Mouse (Mus musculus) frontal cortex, postnatal 36 days (tissue): ENCODE measurements around the gene Nos1ap.

Source experiments
- DNase-seq, 2 experiments: peaks; one replicate each; pipeline ENCODE4 v3.0.0; 2022; ENCODE audit warnings: low spot score in 2 of 2

Nos1ap gene

GRCm38 (mm10) chr1:170419961-170420360 is 169.7 kb downstream of the Nos1ap start:
- DNase-seq = no peak

- DNase-seq = no peak
Measured at GRCm38 (mm10) chr1:170418131-170418530, 171.5 kb downstream of the Nos1ap start.

DNA sequence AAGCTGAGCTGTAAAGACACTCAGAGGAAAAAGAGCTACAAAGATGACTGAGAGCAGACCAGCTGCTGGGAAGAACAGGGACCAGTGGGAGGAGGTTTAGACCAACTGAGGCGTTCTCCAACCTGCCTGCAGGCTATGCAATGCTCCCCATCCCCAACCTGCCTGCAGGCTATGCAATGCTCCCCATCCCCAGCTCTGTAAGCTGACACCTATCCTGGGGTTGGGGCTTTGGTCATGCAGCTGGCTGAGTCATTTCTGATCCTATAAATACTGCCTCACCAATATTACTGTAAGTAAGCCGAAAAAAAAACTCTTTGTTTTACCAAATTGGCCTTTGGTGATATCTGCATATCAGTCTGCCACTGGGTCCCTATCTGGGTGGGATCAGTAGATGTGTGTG is 172.7 kb downstream of the Nos1ap start:
- DNase-seq = no peak

- no peak for DNase-seq
Measured at GRCm38 (mm10) chr1:170416206-170416605, 173.5 kb downstream of the Nos1ap start.

DNA sequence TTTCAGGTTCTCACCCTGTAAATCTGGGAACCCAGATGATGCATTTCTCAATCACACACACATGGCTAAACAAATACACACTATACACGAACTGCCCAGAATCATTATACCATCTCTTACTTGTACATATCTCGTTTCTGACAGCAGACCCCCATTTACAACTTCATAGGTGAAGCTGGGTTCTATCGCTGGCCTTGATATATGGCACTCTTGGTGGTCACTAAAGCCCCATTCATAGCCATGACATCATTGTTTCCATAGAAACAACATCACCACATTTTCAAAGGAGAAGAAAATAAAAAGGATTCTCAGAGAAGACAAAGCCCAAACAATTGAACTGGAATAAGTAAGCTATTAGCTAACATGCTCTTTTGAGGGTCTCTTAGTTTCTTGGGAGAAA is 174.3 kb downstream of the Nos1ap start:
- no peak for DNase-seq

DNA sequence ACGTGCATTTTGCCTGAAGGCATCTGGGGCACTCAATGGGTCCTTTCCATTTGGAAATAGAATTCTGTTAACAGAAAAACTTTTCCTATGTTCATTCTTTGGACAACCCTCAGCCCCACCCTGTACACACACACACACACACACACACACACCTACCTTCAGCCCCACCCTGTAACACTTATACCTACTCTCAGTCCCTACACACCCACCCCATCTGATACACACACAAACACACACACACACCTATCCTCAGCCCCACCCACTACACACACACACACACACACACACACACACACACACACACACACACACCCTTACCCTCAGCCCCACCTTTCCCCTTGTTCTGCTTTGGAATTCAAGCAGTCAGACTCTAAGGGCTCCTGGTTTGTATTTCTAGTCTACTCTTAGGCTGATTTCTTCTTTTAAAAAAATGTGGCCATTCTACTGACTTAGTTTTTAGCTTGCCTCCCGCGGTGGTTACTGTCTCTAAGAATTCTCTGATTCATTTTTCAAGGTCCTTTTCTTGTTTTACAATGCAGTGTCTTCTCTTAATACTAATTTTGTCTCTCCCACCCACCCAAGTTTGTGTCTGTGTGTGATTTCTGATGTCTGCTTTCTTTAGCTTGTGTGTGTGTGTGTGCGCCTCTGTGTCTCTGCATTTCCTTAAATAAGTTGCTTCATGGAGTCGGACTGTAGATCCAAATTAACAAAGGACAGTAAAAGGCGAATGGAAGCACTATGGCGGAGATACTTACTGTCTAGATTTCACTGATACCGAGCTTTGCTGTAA is 179.1 kb downstream of the Nos1ap start:
- DNase-seq = no peak

GRCm38 (mm10) chr1:170409091-170409490 is 180.6 kb downstream of the Nos1ap start:
- peak in 1 of 2 experiments; percentile 53 for DNase-seq

- DNase-seq = no peak
Measured at GRCm38 (mm10) chr1:170406921-170407320, 182.7 kb downstream of the Nos1ap start.

DNA sequence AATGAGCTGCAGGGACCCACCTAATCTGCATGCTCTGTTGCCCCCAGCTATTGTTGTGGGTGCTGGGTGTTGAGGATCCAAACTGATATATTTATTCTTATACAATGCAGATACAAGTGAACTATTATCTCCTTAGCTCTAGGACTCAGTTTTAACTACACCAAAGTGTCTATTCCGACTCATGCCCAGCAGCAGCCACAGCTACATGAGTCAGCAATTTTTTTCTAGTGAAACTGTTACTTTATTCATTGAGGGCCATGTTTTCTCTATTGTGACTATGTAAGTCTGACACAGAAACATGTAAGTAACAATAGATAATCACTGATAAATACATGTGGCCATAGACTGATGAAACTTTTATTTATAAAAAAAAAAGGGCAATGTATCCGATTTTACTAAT is 184.5 kb downstream of the Nos1ap start:
- DNase-seq = no peak

DNA sequence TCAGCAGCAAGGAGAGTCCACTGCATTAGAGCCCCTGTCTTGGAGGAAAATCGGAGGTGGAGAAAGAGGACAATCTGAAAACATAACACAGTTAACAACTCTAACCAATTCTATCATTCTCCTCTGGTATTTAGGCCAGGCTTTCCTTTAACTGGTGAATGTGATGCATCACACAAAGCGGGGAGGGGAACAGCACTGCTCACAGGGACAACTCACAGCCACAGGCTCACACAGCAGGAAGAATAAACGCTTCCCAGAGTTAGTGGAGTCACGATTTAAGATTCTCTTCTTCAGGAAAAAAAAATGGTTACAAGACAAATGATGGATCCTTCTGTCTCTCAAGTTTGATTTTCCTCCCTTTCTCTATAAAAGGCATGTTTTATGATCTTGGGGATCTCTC is 187.0 kb downstream of the Nos1ap start:
- no peak for DNase-seq

- DNase-seq = no peak
Measured at GRCm38 (mm10) chr1:170398866-170399265, 190.8 kb downstream of the Nos1ap start.

DNA sequence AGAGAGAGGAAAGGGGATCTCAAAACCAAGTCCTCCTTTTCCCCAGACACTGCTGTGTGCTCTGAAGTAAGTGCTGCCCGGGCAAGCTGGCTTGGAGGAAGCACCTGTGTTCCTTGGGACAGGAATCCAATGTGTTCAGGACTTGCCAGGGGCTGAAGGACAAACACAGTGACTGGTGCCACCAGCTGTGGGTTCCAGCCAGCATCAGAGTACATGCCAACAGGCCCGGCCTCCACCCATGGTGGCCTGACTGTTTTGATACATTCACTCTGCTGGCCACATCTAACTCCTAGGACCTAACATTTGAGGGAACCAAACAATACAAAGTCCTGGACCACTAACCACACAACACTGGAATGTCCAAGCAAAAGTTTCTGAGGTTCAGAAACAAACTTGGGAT is 194.6 kb downstream of the Nos1ap start:
- DNase-seq = no peak

GRCm38 (mm10) chr1:170394641-170395040 is 195.0 kb downstream of the Nos1ap start:
- no peak for DNase-seq

DNA sequence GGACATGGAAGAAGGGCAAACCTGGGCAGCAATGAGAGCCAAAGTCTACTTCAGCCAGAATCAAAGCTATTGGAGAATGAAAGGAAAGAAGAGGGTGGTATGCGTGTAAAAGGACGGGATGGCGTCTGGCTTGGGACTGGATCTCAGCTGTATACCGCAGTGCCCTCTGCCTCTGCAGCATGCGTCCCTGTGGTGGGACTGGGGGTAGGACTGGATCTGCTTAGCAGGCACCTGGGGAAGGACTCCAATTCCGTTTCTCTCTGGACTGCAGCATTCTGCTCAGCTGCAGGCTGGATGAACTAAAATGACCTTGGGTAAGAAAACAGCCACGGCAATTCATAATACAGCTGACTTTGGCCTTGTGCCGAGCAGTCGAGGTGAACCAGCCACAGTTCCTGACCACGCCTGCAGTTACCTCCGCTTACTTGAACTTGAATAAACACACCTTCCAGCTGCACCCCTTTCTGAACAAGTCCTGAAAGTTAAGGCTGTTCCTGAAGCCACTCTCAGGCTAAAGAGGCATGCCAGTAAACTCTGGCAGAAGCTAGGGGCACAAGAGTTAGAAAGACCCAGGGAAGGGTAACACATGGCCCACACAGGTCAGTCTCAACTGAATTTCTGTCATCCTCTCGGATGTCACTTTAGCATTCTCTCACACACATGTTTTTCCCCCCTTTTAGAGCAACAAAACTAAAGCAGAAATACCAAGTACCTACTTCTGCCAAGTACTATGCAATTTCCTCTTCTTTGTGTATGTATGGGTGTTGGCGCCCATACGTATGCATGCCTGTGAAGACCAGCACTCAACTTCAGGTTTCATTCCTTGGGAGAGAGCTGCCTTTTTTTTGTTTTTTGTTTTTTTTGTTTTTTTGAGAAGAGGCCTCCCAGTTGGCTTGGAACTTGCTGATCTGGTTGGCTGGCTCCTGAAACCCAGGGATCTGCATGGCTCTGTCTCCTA is 196.6 kb downstream of the Nos1ap start:
- DNase-seq = no peak

- DNase-seq = peak in 1 of 2 experiments; percentile 61
Measured at GRCm38 (mm10) chr1:170387180-170387912, 202.3 kb downstream of the Nos1ap start.

- no peak for DNase-seq
Measured at GRCm38 (mm10) chr1:170385416-170385815, 204.2 kb downstream of the Nos1ap start.

GRCm38 (mm10) chr1:170383530-170383929 is 206.1 kb downstream of the Nos1ap start:
- no peak for DNase-seq

- no peak for DNase-seq
Measured at GRCm38 (mm10) chr1:170381457-170381856, 208.2 kb downstream of the Nos1ap start.

DNA sequence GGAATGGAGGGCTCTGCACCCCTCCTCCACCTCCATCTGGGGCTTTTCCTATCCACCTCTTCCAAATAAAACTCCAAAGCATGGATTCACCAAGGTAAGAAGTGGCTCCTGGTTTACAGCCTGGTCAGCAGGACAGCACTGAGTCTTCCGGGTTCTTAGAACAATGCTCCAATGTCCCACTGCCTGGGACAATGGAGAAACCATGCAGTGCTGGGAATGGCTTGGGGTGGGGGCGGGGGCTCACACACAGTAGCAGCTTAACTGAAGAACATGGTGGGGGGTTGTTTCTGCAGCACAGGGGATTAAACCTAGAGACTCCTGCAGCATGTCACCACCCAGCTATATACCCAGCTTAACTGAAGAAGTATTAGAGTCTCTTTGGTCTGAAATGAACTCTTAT is 209.2 kb downstream of the Nos1ap start:
- DNase-seq = no peak

- no peak for DNase-seq
Measured at GRCm38 (mm10) chr1:170375721-170376120, 213.9 kb downstream of the Nos1ap start.

DNA sequence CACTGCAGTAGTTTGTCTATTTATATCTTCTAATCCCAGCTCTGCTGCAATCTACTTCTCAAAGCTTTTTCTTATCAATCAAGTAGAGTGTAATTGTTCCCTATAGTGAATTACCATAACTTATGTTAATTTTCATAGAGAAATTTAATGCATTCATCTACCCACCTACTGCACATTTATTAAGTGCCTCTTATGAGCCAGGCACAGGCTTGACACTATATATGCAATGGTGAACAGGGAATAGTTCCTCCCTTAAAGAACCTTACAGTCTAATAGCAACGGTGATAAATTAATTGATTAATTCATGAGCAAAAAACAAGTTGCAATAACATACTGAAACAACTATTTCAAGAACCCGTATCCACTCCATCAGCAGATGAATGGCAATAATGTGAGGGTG is 215.9 kb downstream of the Nos1ap start:
- no peak for DNase-seq

DNA sequence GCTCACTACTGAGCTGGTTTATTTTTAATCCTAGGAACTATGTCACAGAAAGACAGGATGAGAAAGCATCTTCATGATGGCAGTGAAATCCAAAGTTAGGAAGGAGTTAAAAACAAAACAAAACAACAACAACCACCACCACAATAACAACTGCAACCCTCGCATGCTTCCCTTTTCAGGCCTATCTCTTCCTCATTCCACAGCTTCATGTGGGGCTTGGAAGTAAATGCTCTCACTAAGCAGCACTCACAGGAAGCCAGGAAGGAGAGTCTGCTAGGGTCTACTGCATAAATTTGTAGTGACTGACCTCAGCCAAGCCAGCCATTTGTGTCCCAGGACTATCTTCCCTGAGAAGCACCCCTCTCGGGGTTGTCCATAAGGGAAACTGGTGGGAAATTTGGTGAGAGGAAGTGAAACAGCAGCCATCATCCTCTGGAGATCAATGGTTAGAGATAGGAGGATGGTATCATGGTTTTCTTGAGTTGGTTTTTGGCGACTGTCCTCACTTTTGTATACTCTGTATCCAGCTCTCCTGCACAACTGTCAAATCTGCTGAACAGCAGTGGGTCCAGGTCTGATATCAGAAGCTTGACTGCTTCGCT is 218.4 kb downstream of the Nos1ap start:
- no peak for DNase-seq
